Mouse (Mus musculus): ENCODE data around the gene Dnmt1. TPM values are rescaled to one million over a fixed set of nuclear protein-coding genes. Genes with fewer than 3 reads are reported as not detected.
A peak's percentile ranks its signal among the peaks of the same experiment; 100 is the strongest.

Dnmt1 gene
- total RNA-seq, 2 experiments from 2014 or later, result 6.5 to 10.5 TPM

GRCm38 (mm10) chr9:20879097-20879792 is 80.4 kb downstream of the Dnmt1 start, which contains the start of gene Angptl6:
Gene Angptl6, minus strand, starts transcription at chr9:20879727.
- no peak for DNase-seq

GRCm38 (mm10) chr9:20878710-20879065 is 81.0 kb downstream of the Dnmt1 start:
- no peak for DNase-seq

GRCm38 (mm10) chr9:20878041-20878709 is 81.5 kb downstream of the Dnmt1 start:
- peak; percentile 100 for DNase-seq

GRCm38 (mm10) chr9:20877118-20878040 is 82.3 kb downstream of the Dnmt1 start:
- no peak for DNase-seq

GRCm38 (mm10) chr9:20876318-20877117 is 83.2 kb downstream of the Dnmt1 start:
- DNase-seq, result no peak

GRCm38 (mm10) chr9:20875021-20875790 is 84.5 kb downstream of the Dnmt1 start:
- DNase-seq, result no peak

- no peak for DNase-seq
Observed at GRCm38 (mm10) chr9:20873521-20873920, 86.2 kb downstream of the Dnmt1 start.

- DNase-seq, result no peak
Observed at GRCm38 (mm10) chr9:20872991-20873390, 86.7 kb downstream of the Dnmt1 start.

GRCm38 (mm10) chr9:20870211-20871173 is 89.2 kb downstream of the Dnmt1 start:
- DNase-seq, result no peak

GRCm38 (mm10) chr9:20869246-20869645 is 90.4 kb downstream of the Dnmt1 start:
- no peak for DNase-seq

GRCm38 (mm10) chr9:20868448-20869001 is 91.2 kb downstream of the Dnmt1 start, which contains the start of gene A230050P20Rik:
Gene A230050P20Rik, plus strand, starts transcription at chr9:20868642.
- DNase-seq, result peak; percentile 52

GRCm38 (mm10) chr9:20866879-20867278 is 92.8 kb downstream of the Dnmt1 start:
- DNase-seq, result no peak

- DNase-seq, result no peak
Observed at GRCm38 (mm10) chr9:20862225-20862624, 97.5 kb downstream of the Dnmt1 start.

- DNase-seq, result no peak
Observed at GRCm38 (mm10) chr9:20861821-20862220, 97.9 kb downstream of the Dnmt1 start.

- no peak for DNase-seq
Observed at GRCm38 (mm10) chr9:20859926-20860325, 99.8 kb downstream of the Dnmt1 start.
